Comparison of ENCODE assay signal across 12 mouse cellular contexts in genomic region chr17:28910139-28910538, GRCm38 (mm10). TPM values are rescaled to one million over a fixed set of nuclear protein-coding genes. Genes with fewer than 3 reads are reported as not detected.
DNase-seq lines count a peak whose midpoint lies in the region; ATAC-seq and TF ChIP-seq lines count a peak whose summit lies in the region.
"Had no signal": no experiment of that assay in that cellular context is flagged by ENCODE, and none has a peak within 500 bp of the region (broad histone marks: within the 10 kb centered on the region; RNA-seq: fewer than 3 reads in every experiment).

No protein-coding gene starts in this region.

- peaks cover 39% of the 10 kb centered on the region for H3K27me3 ChIP-seq in forebrain, embryonic 10.5 days (ENCODE audit: poor library complexity, severe bottlenecking)
- peaks cover 5% of the 10 kb centered on the region; the same call in 1 of the 2 replicates for H3K27me3 ChIP-seq in forebrain, embryonic 11.5 days (ENCODE audit: control insufficient read depth, insufficient read depth, low read length)
- H3K27me3 ChIP-seq in neural tube, embryonic 12.5 days (replicated peaks): peaks cover 13% of the 10 kb centered on the region
- peaks cover 16% of the 10 kb centered on the region; the same call in 1 of the 2 replicates for H3K27me3 ChIP-seq in neural tube, embryonic 15.5 days (replicated peaks)
- H3K27me3 ChIP-seq in kidney, embryonic 16.5 days (ENCODE audit: insufficient read depth, low read length): 0 out of 2 replicates have a peak, but pooled peaks cover 5% of the 10 kb centered on the region
- no peaks in the 10 kb centered on the region for H3K27me3 ChIP-seq in small intestine, adult 2 months (ENCODE audit: control insufficient read depth, insufficient read depth, low read length)

- peaks cover 22% of the 10 kb centered on the region for H3K4me1 ChIP-seq in forebrain, embryonic 10.5 days
- peaks cover 7% of the 10 kb centered on the region; the same call in 1 of the 2 replicates for H3K4me1 ChIP-seq in forebrain, embryonic 11.5 days (replicated peaks; ENCODE audit: control insufficient read depth, insufficient read depth, low read length)
- H3K4me1 ChIP-seq in neural tube, embryonic 12.5 days: peaks cover 8% of the 10 kb centered on the region; the same call in 1 of the 2 replicates
- peaks cover 12% of the 10 kb centered on the region for H3K4me1 ChIP-seq in neural tube, embryonic 15.5 days
- peaks cover 10% of the 10 kb centered on the region for H3K4me1 ChIP-seq in kidney, embryonic 16.5 days (ENCODE audit: insufficient read depth, low read length)
- H3K4me1 ChIP-seq in small intestine, adult 2 months (ENCODE audit: control insufficient read depth, insufficient read depth, insufficient read length, low read length): peaks cover 21% of the 10 kb centered on the region; the same call in 1 of the 2 replicates

- no peak overlapping the region for H3K9ac ChIP-seq in forebrain, embryonic 11.5 days (ENCODE audit: low read length)
- no peak overlapping the region for H3K9ac ChIP-seq in neural tube, embryonic 12.5 days
- no peak overlapping the region for H3K9ac ChIP-seq in neural tube, embryonic 15.5 days (replicated peaks)
- 0 out of 2 replicates have a peak overlapping the region, but pooled peaks have one; percentile 66 for H3K9ac ChIP-seq in kidney, embryonic 16.5 days (replicated peaks; ENCODE audit: low read length)

- H3K36me3 ChIP-seq in forebrain, embryonic 10.5 days (replicated peaks): no peaks in the 10 kb centered on the region
- no peaks in the 10 kb centered on the region for H3K36me3 ChIP-seq in forebrain, embryonic 11.5 days (ENCODE audit: control insufficient read depth, insufficient read depth, low read length)
- H3K36me3 ChIP-seq in neural tube, embryonic 12.5 days: no peaks in the 10 kb centered on the region
- no peaks in the 10 kb centered on the region for H3K36me3 ChIP-seq in neural tube, embryonic 15.5 days
- H3K36me3 ChIP-seq in kidney, embryonic 16.5 days (ENCODE audit: insufficient read depth, low read length): no peaks in the 10 kb centered on the region
- peaks cover 14% of the 10 kb centered on the region; the same call in 1 of the 2 replicates for H3K36me3 ChIP-seq in small intestine, adult 2 months (ENCODE audit: control insufficient read depth, insufficient read depth, low read length)

- ATAC-seq in forebrain, embryonic 11.5 days (replicated peaks; ENCODE audit: low FRiP score): no peak
- no peak for ATAC-seq in neural tube, embryonic 12.5 days (ENCODE audit: low FRiP score, low read depth)
- no peak for ATAC-seq in neural tube, embryonic 15.5 days (ENCODE audit: low FRiP score)
- ATAC-seq in kidney, embryonic 16.5 days (ENCODE audit: low FRiP score, low TSS enrichment): 0 out of 2 replicates have a peak, but pooled peaks have one; percentile 50

- WGBS in forebrain, embryonic 10.5 days: 14% methylated on average over 7 of the region's 7 CpGs
- 22% methylated on average over 7 of the region's 7 CpGs for WGBS in forebrain, embryonic 11.5 days
- 26% methylated on average over 7 of the region's 7 CpGs for WGBS in neural tube, embryonic 12.5 days
- WGBS in neural tube, embryonic 15.5 days: 34% methylated on average over 7 of the region's 7 CpGs
- WGBS in kidney, embryonic 16.5 days: 19% methylated on average over 7 of the region's 7 CpGs
- WGBS in small intestine, adult 2 months: 31% methylated on average over 7 of the region's 7 CpGs

- intact Hi-C loops in left cerebral cortex, postnatal 25 days (cut with DNase I): no loop called here

- TF ChIP-seq POLR2A in small intestine, adult 2 months (IDR thresholded peaks at IDR 0.05; ENCODE audit: low read depth, low read length): no peak

- no peak overlapping the region for H3K27ac ChIP-seq in forebrain, embryonic 10.5 days
- no peak overlapping the region for H3K27ac ChIP-seq in forebrain, embryonic 11.5 days (ENCODE audit: low read depth, low read length)
- no peak overlapping the region for H3K27ac ChIP-seq in neural tube, embryonic 12.5 days
- H3K27ac ChIP-seq in neural tube, embryonic 15.5 days (replicated peaks): no peak overlapping the region
- H3K27ac ChIP-seq in kidney, embryonic 16.5 days (ENCODE audit: low read length): no peak overlapping the region
- no peak overlapping the region for H3K27ac ChIP-seq in small intestine, adult 2 months (ENCODE audit: insufficient read depth, low read depth, low read length)

- peak overlapping the region; percentile 48; the same call in 1 of the 2 replicates for H3K4me3 ChIP-seq in forebrain, embryonic 10.5 days
- no peak overlapping the region for H3K4me3 ChIP-seq in forebrain, embryonic 11.5 days (ENCODE audit: low read depth, low read length)
- H3K4me3 ChIP-seq in neural tube, embryonic 12.5 days: no peak overlapping the region
- H3K4me3 ChIP-seq in neural tube, embryonic 15.5 days (replicated peaks): no peak overlapping the region
- H3K4me3 ChIP-seq in kidney, embryonic 16.5 days (ENCODE audit: low read length): no peak overlapping the region
- 0 out of 2 replicates have a peak overlapping the region, but pooled peaks have one; percentile 2 for H3K4me3 ChIP-seq in small intestine, adult 2 months (ENCODE audit: low read depth, low read length)

- H3K4me2 ChIP-seq in forebrain, embryonic 11.5 days (ENCODE audit: low read depth, low read length, severe bottlenecking): no peak overlapping the region
- 0 out of 2 replicates have a peak overlapping the region, but pooled peaks have one; percentile 54 for H3K4me2 ChIP-seq in neural tube, embryonic 12.5 days (replicated peaks)
- no peak overlapping the region for H3K4me2 ChIP-seq in neural tube, embryonic 15.5 days
- peak overlapping the region; percentile 57 for H3K4me2 ChIP-seq in kidney, embryonic 16.5 days (replicated peaks; ENCODE audit: low read depth, low read length)

- H3K9me3 ChIP-seq in forebrain, embryonic 10.5 days: no peaks in the 10 kb centered on the region
- H3K9me3 ChIP-seq in forebrain, embryonic 11.5 days (ENCODE audit: control insufficient read depth, low read length): no peaks in the 10 kb centered on the region
- no peaks in the 10 kb centered on the region for H3K9me3 ChIP-seq in neural tube, embryonic 12.5 days
- no peaks in the 10 kb centered on the region for H3K9me3 ChIP-seq in neural tube, embryonic 15.5 days (replicated peaks)
- H3K9me3 ChIP-seq in kidney, embryonic 16.5 days (ENCODE audit: low read length): no peaks in the 10 kb centered on the region

- TF ChIP-seq CTCF in small intestine, adult 2 months (IDR thresholded peaks at IDR 0.05; ENCODE audit: extremely low read depth, insufficient read length, insufficient replicate concordance, low read depth, low read length): peak; percentile 51; the same call in 1 of the 2 replicates

- DNase-seq in forebrain, embryonic 10.5 days (ENCODE audit: extremely low spot score, low spot score): no peak
- no peak for DNase-seq in forebrain, embryonic 11.5 days (ENCODE audit: low spot score)
- DNase-seq in left cerebral cortex, postnatal 25 days (ENCODE audit: low spot score in 2 of 2): no peak
- DNase-seq in frontal cortex, postnatal 36 days (ENCODE audit: low spot score in 2 of 2): no peak
- DNase-seq: cerebellum, adult 9-11 months; gastrocnemius, postnatal 25 days had no signal

RNA-seq across cellular contexts. Expression of gene 4930539E08Rik, which starts 5.0 kb away (rescaled TPM):
- 0.02 and 0.11 TPM in 2 replicates for polyA plus RNA-seq in forebrain, embryonic 10.5 days (2016; fragmentation: Nextera tagmentation; extraction: Ambion mirVana)
- polyA plus RNA-seq in forebrain, embryonic 11.5 days (2014; fragmentation: Nextera tagmentation; extraction: Ambion mirVana): 0.16 and 0.19 TPM in 2 replicates
- polyA plus RNA-seq in neural tube, embryonic 12.5 days (2016; fragmentation: Nextera tagmentation; extraction: Ambion mirVana): 0.09 and 0.38 TPM in 2 replicates
- polyA plus RNA-seq in neural tube, embryonic 15.5 days (2015; fragmentation: Nextera tagmentation; extraction: Ambion mirVana): 1.1 and 1.6 TPM in 2 replicates
- polyA plus RNA-seq in kidney, embryonic 16.5 days (2015; fragmentation: Nextera tagmentation; extraction: Ambion mirVana): 0.17 and 0.63 TPM in 2 replicates
- polyA plus RNA-seq in small intestine, adult 2 months (2012; rRNA removed): 26.9 and 94.4 TPM in 2 replicates
- total RNA-seq in left cerebral cortex, postnatal 25 days (2021): 10 to 100 TPM in 1 of 2 experiments, 1 to 10 TPM in 1; 9.5 to 11.4 TPM
- total RNA-seq: gastrocnemius, postnatal 25 days had no signal
- polyA plus RNA-seq: midbrain, embryonic 11.5 days had no signal

RNA-seq across cellular contexts. Expression of gene Pxt1, which starts 33.5 kb away (rescaled TPM):
- not detected in 2 replicates for polyA plus RNA-seq in forebrain, embryonic 10.5 days (2016; fragmentation: Nextera tagmentation; extraction: Ambion mirVana)
- 0.28 TPM in 1 of 2 replicates, not detected in the other for polyA plus RNA-seq in forebrain, embryonic 11.5 days (2014; fragmentation: Nextera tagmentation; extraction: Ambion mirVana)
- polyA plus RNA-seq in neural tube, embryonic 12.5 days (2016; fragmentation: Nextera tagmentation; extraction: Ambion mirVana): not detected in 2 replicates
- 0.24 TPM in 1 of 2 replicates, not detected in the other for polyA plus RNA-seq in neural tube, embryonic 15.5 days (2015; fragmentation: Nextera tagmentation; extraction: Ambion mirVana)
- 0.21 and 0.28 TPM in 2 replicates for polyA plus RNA-seq in kidney, embryonic 16.5 days (2015; fragmentation: Nextera tagmentation; extraction: Ambion mirVana)
- 0.22 TPM in 1 of 2 replicates, not detected in the other for polyA plus RNA-seq in small intestine, adult 2 months (2012; rRNA removed)
- not detected for total RNA-seq in left cerebral cortex, postnatal 25 days (2021)
- total RNA-seq: gastrocnemius, postnatal 25 days; layer of hippocampus, postnatal 25 days had no signal
- polyA plus RNA-seq: midbrain, embryonic 11.5 days had no signal

RNA-seq across cellular contexts. Expression of gene Kctd20, which starts 41.6 kb away (rescaled TPM):
- polyA plus RNA-seq in forebrain, embryonic 10.5 days (2016; fragmentation: Nextera tagmentation; extraction: Ambion mirVana): 111 and 113 TPM in 2 replicates
- 112 and 116 TPM in 2 replicates for polyA plus RNA-seq in forebrain, embryonic 11.5 days (2014; fragmentation: Nextera tagmentation; extraction: Ambion mirVana)
- 115 and 117 TPM in 2 replicates for polyA plus RNA-seq in neural tube, embryonic 12.5 days (2016; fragmentation: Nextera tagmentation; extraction: Ambion mirVana)
- polyA plus RNA-seq in neural tube, embryonic 15.5 days (2015; fragmentation: Nextera tagmentation; extraction: Ambion mirVana): 78.9 and 81.3 TPM in 2 replicates
- 89.5 and 92.1 TPM in 2 replicates for polyA plus RNA-seq in kidney, embryonic 16.5 days (2015; fragmentation: Nextera tagmentation; extraction: Ambion mirVana)
- polyA plus RNA-seq in small intestine, adult 2 months (2012; rRNA removed): 12.7 and 36.3 TPM in 2 replicates
- total RNA-seq in left cerebral cortex, postnatal 25 days (2021): 10 to 100 TPM; 74.0 to 77.4 TPM

RNA-seq across cellular contexts. Expression of gene Pnpla1, which starts 51.9 kb away (rescaled TPM):
- polyA plus RNA-seq in forebrain, embryonic 10.5 days (2016; fragmentation: Nextera tagmentation; extraction: Ambion mirVana): not detected in 2 replicates
- not detected in 2 replicates for polyA plus RNA-seq in forebrain, embryonic 11.5 days (2014; fragmentation: Nextera tagmentation; extraction: Ambion mirVana)
- polyA plus RNA-seq in neural tube, embryonic 12.5 days (2016; fragmentation: Nextera tagmentation; extraction: Ambion mirVana): not detected in 2 replicates
- 0.06 and 0.15 TPM in 2 replicates for polyA plus RNA-seq in neural tube, embryonic 15.5 days (2015; fragmentation: Nextera tagmentation; extraction: Ambion mirVana)
- polyA plus RNA-seq in kidney, embryonic 16.5 days (2015; fragmentation: Nextera tagmentation; extraction: Ambion mirVana): 0.08 TPM in 1 of 2 replicates, not detected in the other
- 0.46 and 0.77 TPM in 2 replicates for polyA plus RNA-seq in small intestine, adult 2 months (2012; rRNA removed)
- total RNA-seq in left cerebral cortex, postnatal 25 days (2021): under 1 TPM; 0.46 to 0.57 TPM
- total RNA-seq: gastrocnemius, postnatal 25 days had no signal
- polyA plus RNA-seq: midbrain, embryonic 11.5 days had no signal

Comparison
In these comparisons a context has a peak if more than half of its experiments do, and no peak if none do; other contexts are left out.
1. H3K4me3 ChIP-seq: peak in forebrain, embryonic 10.5 days (single experiment) and small intestine, adult 2 months (single experiment); none in forebrain, embryonic 11.5 days (single experiment), neural tube, embryonic 12.5 days (single experiment), neural tube, embryonic 15.5 days (single experiment) and kidney, embryonic 16.5 days (single experiment).
2. H3K4me2 ChIP-seq: peak in neural tube, embryonic 12.5 days (single experiment) and kidney, embryonic 16.5 days (single experiment); none in forebrain, embryonic 11.5 days (single experiment) and neural tube, embryonic 15.5 days (single experiment).
3. RNA of gene 4930539E08Rik, which starts 5.0 kb away (polyA plus RNA-seq): 26.9 to 94.4 TPM in small intestine, adult 2 months; 1.1 to 1.6 TPM in neural tube, embryonic 15.5 days, 0.09 to 0.38 TPM in neural tube, embryonic 12.5 days, 0.16 to 0.19 TPM in forebrain, embryonic 11.5 days, 0.17 to 0.63 TPM in kidney, embryonic 16.5 days and 0.02 to 0.11 TPM in forebrain, embryonic 10.5 days; every median in the first group is over 10 times any median in the second.